Mouse (Mus musculus): ENCODE measurements around the gene Mgmt. TPM values are rescaled to one million over a fixed set of nuclear protein-coding genes. Genes with fewer than 3 reads are reported as not detected.

The Mgmt gene
- total RNA-seq, 2 experiments from 2014 or later: 2.4 TPM

DNA sequence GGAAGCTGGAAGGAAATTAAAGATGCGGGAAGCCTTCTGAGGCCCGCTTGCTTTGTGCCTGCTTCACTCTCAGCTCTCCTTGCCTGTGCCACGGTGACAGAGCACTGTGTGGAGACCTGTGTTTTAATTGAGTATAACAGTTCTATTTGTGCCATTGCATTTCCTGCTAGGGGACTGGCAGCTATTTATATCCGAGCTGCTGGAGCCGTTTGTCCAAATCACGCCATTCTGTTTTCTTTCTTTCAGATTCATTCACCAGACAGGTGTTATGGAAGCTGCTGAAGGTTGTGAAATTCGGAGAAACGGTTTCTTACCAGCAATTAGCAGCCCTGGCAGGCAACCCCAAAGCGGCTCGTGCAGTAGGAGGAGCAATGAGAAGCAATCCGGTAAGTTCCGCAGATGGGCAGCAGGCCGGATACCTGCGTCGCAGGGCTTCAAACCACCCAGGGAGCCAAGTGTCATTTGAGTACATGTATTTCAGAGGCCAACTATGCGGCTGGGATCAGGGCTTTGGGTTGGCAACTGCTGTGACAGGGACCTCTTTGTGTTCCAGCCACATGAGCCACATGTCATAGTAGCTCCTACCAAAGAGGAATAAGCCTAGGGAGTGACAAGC is 226.9 kb downstream of the Mgmt start:
- TF ChIP-seq CTCF (IDR thresholded peaks at IDR 0.05): no peak
- H3K4me3 ChIP-seq: peak overlapping the region; percentile 63
- intact Hi-C loops (cut with DNase I): no loop called here
- H3K27ac ChIP-seq: no peak overlapping the region
- peak; percentile 42 for DNase-seq

- intact Hi-C loops (cut with DNase I): no loop called here
- DNase-seq: no peak
- Histone ChIP-seq H3K4me3 (no peak overlapping the region), H3K27ac (no peak overlapping the region)
- TF ChIP-seq CTCF (IDR thresholded peaks at IDR 0.05): no peak
Measured at GRCm38 (mm10) chr7:137128726-137129125, 234.3 kb downstream of the Mgmt start.

DNA sequence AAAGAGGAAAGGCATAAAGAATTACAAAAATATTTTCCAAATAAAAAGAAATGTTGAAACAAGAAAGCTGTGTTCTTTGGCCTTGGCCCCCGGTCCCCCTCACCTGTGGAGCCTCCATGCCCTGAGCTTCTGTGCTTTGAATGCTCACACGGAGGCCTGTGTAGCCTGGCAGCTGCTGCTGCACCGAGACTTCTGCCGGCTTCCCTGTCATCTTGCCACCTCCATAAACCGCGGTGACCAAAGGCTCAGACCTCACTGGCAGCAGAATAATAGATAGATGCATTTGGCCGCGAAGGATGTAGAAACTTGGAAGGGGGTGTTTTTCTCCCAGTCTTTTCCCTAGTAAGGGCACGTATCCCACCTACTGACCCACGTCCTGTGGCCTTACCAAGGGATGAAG is 235.8 kb downstream of the Mgmt start:
- no peak for DNase-seq
- no peak overlapping the region for H3K4me3 ChIP-seq
- TF ChIP-seq CTCF (IDR thresholded peaks at IDR 0.05): no peak
- no peak overlapping the region for H3K27ac ChIP-seq
- intact Hi-C loops (cut with DNase I): no loop called here

DNA sequence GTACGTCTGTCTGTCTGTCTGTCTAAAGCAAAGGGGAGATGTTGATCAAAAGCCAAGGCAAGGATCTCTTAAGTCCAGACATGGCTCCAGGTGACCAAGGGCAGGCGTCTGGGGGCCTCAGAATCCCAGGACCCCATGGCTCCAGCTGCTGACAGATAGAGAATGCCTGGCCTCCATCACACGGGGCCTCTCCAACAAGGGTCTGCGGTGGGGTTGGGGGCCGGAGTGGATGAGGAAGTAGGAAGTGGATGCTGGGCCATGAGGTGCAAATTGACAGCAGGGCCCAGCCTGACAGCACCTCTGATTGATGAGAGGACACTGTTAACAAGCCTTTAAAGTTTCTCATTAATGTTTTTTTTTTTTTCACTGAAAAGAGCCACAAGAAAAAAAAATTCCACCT is 237.5 kb downstream of the Mgmt start:
- no peak overlapping the region for H3K4me3 ChIP-seq
- no peak for DNase-seq
- no peak overlapping the region for H3K27ac ChIP-seq
- no peak for TF ChIP-seq CTCF (IDR thresholded peaks at IDR 0.05)
- intact Hi-C loops (cut with DNase I): no loop called here

DNA sequence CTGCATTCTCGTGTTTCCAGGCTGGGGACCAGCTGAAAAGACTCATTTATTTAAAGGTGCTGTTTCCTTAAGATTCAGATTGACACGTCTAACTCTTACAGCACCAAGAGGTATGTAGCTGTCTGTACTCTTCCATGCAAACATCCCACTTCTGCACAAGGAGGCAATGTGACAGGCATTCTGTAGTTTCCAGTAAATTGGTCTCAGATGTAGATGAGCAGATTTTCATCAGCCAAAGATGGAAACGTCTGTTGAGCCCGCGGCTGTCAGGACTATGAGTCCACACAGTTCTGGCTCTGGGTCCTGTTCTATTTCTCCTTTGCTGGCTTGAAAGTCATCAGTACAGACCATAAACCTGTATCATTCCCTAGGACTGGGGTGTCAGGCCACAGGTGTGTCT is 243.7 kb downstream of the Mgmt start:
- no peak overlapping the region for H3K27ac ChIP-seq
- intact Hi-C loops (cut with DNase I): no loop called here
- TF ChIP-seq CTCF (IDR thresholded peaks at IDR 0.05): no peak
- no peak for DNase-seq
- H3K4me3 ChIP-seq: no peak overlapping the region

GRCm38 (mm10) chr7:137140321-137140720 is 245.9 kb downstream of the Mgmt start:
- intact Hi-C loops (cut with DNase I): no loop called here
- DNase-seq: no peak
- no peak for TF ChIP-seq CTCF (IDR thresholded peaks at IDR 0.05)
- no peak overlapping the region for H3K4me3 ChIP-seq
- no peak overlapping the region for H3K27ac ChIP-seq

GRCm38 (mm10) chr7:137141386-137141785 is 247.0 kb downstream of the Mgmt start:
- Histone ChIP-seq H3K4me3 (no peak overlapping the region), H3K27ac (no peak overlapping the region)
- TF ChIP-seq CTCF (IDR thresholded peaks at IDR 0.05): no peak
- intact Hi-C loops (cut with DNase I): no loop called here
- DNase-seq: no peak

- Histone ChIP-seq H3K4me3 (no peak overlapping the region), H3K27ac (no peak overlapping the region)
- intact Hi-C loops (cut with DNase I): no loop called here
- TF ChIP-seq CTCF (IDR thresholded peaks at IDR 0.05): no peak
- DNase-seq: no peak
Measured at GRCm38 (mm10) chr7:137147101-137147500, 252.7 kb downstream of the Mgmt start.

- intact Hi-C loops (cut with DNase I): no loop called here
- TF ChIP-seq CTCF (IDR thresholded peaks at IDR 0.05): no peak
- Histone ChIP-seq H3K27ac (no peak overlapping the region), H3K4me3 (no peak overlapping the region)
- DNase-seq: no peak
Measured at GRCm38 (mm10) chr7:137151854-137152253, 257.4 kb downstream of the Mgmt start.

GRCm38 (mm10) chr7:137154623-137155022 is 260.2 kb downstream of the Mgmt start:
- no peak overlapping the region for H3K4me3 ChIP-seq
- intact Hi-C loops (cut with DNase I): no loop called here
- TF ChIP-seq CTCF (IDR thresholded peaks at IDR 0.05): no peak
- no peak overlapping the region for H3K27ac ChIP-seq
- DNase-seq: no peak

DNA sequence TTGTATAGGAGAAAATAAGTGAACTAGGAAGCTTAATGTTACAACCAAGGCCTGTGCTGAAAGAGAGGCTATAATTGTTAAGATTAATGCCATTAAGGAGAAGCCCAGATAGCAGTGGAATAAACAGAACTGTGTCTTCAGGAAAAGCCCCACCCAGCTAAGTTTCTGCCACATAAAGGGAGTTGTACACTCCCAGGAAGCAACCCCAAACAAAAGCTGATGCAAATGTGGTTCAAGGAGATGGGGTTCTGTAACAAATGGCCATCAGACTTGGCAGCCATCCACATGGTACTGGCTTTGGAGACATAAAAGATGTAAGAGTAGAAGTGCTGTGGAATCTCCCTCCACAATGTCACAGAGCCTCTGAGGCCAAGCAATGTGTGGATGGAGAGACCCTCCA is 264.7 kb downstream of the Mgmt start:
- TF ChIP-seq CTCF (IDR thresholded peaks at IDR 0.05): no peak
- intact Hi-C loops (cut with DNase I): no loop called here
- no peak for DNase-seq
- Histone ChIP-seq H3K27ac (no peak overlapping the region), H3K4me3 (no peak overlapping the region)

DNA sequence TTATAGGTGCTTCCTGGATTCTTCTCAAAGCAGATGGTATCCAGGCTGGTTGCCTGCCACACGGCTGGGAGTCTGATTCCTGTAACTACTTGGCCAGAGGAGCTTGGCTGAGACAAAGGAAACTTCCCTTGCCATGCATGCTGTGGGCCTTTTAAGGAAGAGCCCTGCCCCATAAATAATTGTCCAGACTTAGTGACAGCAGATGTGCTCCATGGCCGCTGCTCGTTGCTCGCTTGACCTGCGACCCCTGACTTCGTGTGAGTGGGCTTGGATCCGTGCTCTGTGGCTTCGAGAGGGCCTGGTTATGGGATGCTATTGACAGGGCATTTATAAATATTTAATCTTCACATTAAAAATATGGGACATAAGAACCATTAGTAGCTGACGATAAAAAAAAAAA is 277.9 kb downstream of the Mgmt start:
- no peak overlapping the region for H3K27ac ChIP-seq
- H3K4me3 ChIP-seq: no peak overlapping the region
- DNase-seq: no peak
- no peak for TF ChIP-seq CTCF (IDR thresholded peaks at IDR 0.05)
- intact Hi-C loops (cut with DNase I): no loop called here

Measured in gastrocnemius, adult 2 months (tissue).